In genomic region chr19:5689088-5689428, GRCm38 (mm10) we compare ENCODE assay signal across 9 mouse cellular contexts. TPM values are rescaled to one million over a fixed set of nuclear protein-coding genes. Genes with fewer than 3 reads are reported as not detected.
DNase-seq lines count a peak whose midpoint lies in the region; ATAC-seq and TF ChIP-seq lines count a peak whose summit lies in the region.
"Had no signal": no experiment of that assay in that cellular context is flagged by ENCODE, and none has a peak within 500 bp of the region (broad histone marks: within the 10 kb centered on the region; RNA-seq: fewer than 3 reads in every experiment).

No protein-coding gene starts in this region.

- DNase-seq in left cerebral cortex, adult 2 months (ENCODE audit: extremely low spot score in 1 of 2, low spot score in 2 of 2), result no peak
- no peak for DNase-seq in left cerebral cortex, postnatal 10 days (ENCODE audit: extremely low spot score in 1 of 2, low spot score in 2 of 2)
- DNase-seq in spleen, postnatal 4 days (ENCODE audit: low spot score in 2 of 2), result no peak
- no peak for DNase-seq in embryo, embryonic 10.5 days (ENCODE audit: low spot score)

- peak overlapping the region; percentile 79 for H3K4me3 ChIP-seq in left cerebral cortex, adult 2 months
- H3K4me3 ChIP-seq in embryonic facial prominence, embryonic 12.5 days, result peak overlapping the region; percentile 95
- peak overlapping the region; percentile 87 for H3K4me3 ChIP-seq in intestine, embryonic 15.5 days (replicated peaks)
- H3K4me3 ChIP-seq in neural tube, embryonic 13.5 days, result peak overlapping the region; percentile 76

- H3K9ac ChIP-seq in embryonic facial prominence, embryonic 12.5 days, result peak overlapping the region; percentile 95
- peak overlapping the region; percentile 92 for H3K9ac ChIP-seq in intestine, embryonic 15.5 days
- peak overlapping the region; percentile 90 for H3K9ac ChIP-seq in neural tube, embryonic 13.5 days

- peaks cover 55% of the 10 kb centered on the region for H3K36me3 ChIP-seq in embryonic facial prominence, embryonic 12.5 days
- peaks cover 32% of the 10 kb centered on the region for H3K36me3 ChIP-seq in intestine, embryonic 15.5 days
- H3K36me3 ChIP-seq in neural tube, embryonic 13.5 days, result peaks cover 56% of the 10 kb centered on the region

- 1% methylated on average over 7 of the region's 7 CpGs for WGBS in embryonic facial prominence, embryonic 12.5 days
- under 1% methylated on average over 7 of the region's 7 CpGs for WGBS in intestine, embryonic 15.5 days
- 1% methylated on average over 7 of the region's 7 CpGs for WGBS in neural tube, embryonic 13.5 days

- ATAC-seq in embryonic facial prominence, embryonic 12.5 days (ENCODE audit: insufficient number of reproducible peaks, insufficient read depth, low FRiP score, low TSS enrichment), result no peak
- ATAC-seq in intestine, embryonic 15.5 days, result no peak
- ATAC-seq in neural tube, embryonic 13.5 days (ENCODE audit: low read depth), result no peak
- ATAC-seq in CD4-positive, CD25-positive, alpha-beta regulatory T cell, adult 4 months, result no peak

- no peaks in the 10 kb centered on the region for H3K9me3 ChIP-seq in embryonic facial prominence, embryonic 12.5 days
- no peaks in the 10 kb centered on the region for H3K9me3 ChIP-seq in intestine, embryonic 15.5 days
- no peaks in the 10 kb centered on the region for H3K9me3 ChIP-seq in neural tube, embryonic 13.5 days

- peaks cover 48% of the 10 kb centered on the region for H3K4me1 ChIP-seq in embryonic facial prominence, embryonic 12.5 days
- H3K4me1 ChIP-seq in intestine, embryonic 15.5 days (replicated peaks), result peaks cover 51% of the 10 kb centered on the region
- peaks cover 59% of the 10 kb centered on the region for H3K4me1 ChIP-seq in neural tube, embryonic 13.5 days (replicated peaks)

- H3K27ac ChIP-seq in left cerebral cortex, adult 2 months, result peak overlapping the region; percentile 90
- peak overlapping the region; percentile 90 for H3K27ac ChIP-seq in embryonic facial prominence, embryonic 12.5 days
- H3K27ac ChIP-seq in intestine, embryonic 15.5 days, result peak overlapping the region; percentile 96
- peak overlapping the region; percentile 90 for H3K27ac ChIP-seq in neural tube, embryonic 13.5 days (replicated peaks)

- H3K4me2 ChIP-seq in embryonic facial prominence, embryonic 12.5 days (replicated peaks), result peak overlapping the region; percentile 94
- H3K4me2 ChIP-seq in intestine, embryonic 15.5 days (replicated peaks), result peak overlapping the region; percentile 96
- peak overlapping the region; percentile 93 for H3K4me2 ChIP-seq in neural tube, embryonic 13.5 days

- no peaks in the 10 kb centered on the region for H3K27me3 ChIP-seq in embryonic facial prominence, embryonic 12.5 days
- H3K27me3 ChIP-seq in intestine, embryonic 15.5 days (replicated peaks), result no peaks in the 10 kb centered on the region
- no peaks in the 10 kb centered on the region for H3K27me3 ChIP-seq in neural tube, embryonic 13.5 days

- intact Hi-C loops in left cerebral cortex, adult 2 months (cut with DNase I), result loop anchor here (2.0 to 5.0 kb wide), 2 partner anchors 52 to 322 kb away; partner anchors contain the start of genes Banf1, Eif1ad and Rela
- intact Hi-C loops in left cerebral cortex, postnatal 10 days (cut with DNase I), result no loop called here

- no peak for TF ChIP-seq CTCF in left cerebral cortex, adult 2 months (IDR thresholded peaks at IDR 0.05)

RNA-seq across cellular contexts. Expression of gene Pcnx3, which starts 0.3 kb away (rescaled TPM):
- 10 to 100 TPM; 77.5 to 80.0 TPM for total RNA-seq in left cerebral cortex, adult 2 months (2021)
- total RNA-seq in left cerebral cortex, postnatal 10 days (2021), result 10 to 100 TPM; 69.0 to 82.7 TPM
- polyA plus RNA-seq in embryonic facial prominence, embryonic 12.5 days (2016; fragmentation: Nextera tagmentation; extraction: Ambion mirVana), result 33.1 and 37.9 TPM in 2 replicates
- 16.3 and 16.8 TPM in 2 replicates for polyA plus RNA-seq in intestine, embryonic 15.5 days (2015; fragmentation: Nextera tagmentation; extraction: Ambion mirVana)
- polyA plus RNA-seq in neural tube, embryonic 13.5 days (2015; fragmentation: Nextera tagmentation; extraction: Ambion mirVana), result 23.0 TPM in 2 replicates
- 10 to 100 TPM; 21.6 to 23.9 TPM for polyA plus RNA-seq in CD4-positive, CD25-positive, alpha-beta regulatory T cell, adult 4 months (2017; shearing (Covaris generic))

RNA-seq across cellular contexts. Expression of gene Map3k11, which starts 0.5 kb away (rescaled TPM):
- 10 to 100 TPM; 16.2 to 17.0 TPM for total RNA-seq in left cerebral cortex, adult 2 months (2021)
- total RNA-seq in left cerebral cortex, postnatal 10 days (2021), result 10 to 100 TPM; 11.9 to 14.3 TPM
- 24.7 and 26.0 TPM in 2 replicates for polyA plus RNA-seq in embryonic facial prominence, embryonic 12.5 days (2016; fragmentation: Nextera tagmentation; extraction: Ambion mirVana)
- polyA plus RNA-seq in intestine, embryonic 15.5 days (2015; fragmentation: Nextera tagmentation; extraction: Ambion mirVana), result 33.7 and 36.3 TPM in 2 replicates
- polyA plus RNA-seq in neural tube, embryonic 13.5 days (2015; fragmentation: Nextera tagmentation; extraction: Ambion mirVana), result 17.4 and 18.0 TPM in 2 replicates
- 1 to 10 TPM; 6.3 to 8.4 TPM for polyA plus RNA-seq in CD4-positive, CD25-positive, alpha-beta regulatory T cell, adult 4 months (2017; shearing (Covaris generic))

RNA-seq across cellular contexts. Expression of gene Kcnk7, which starts 15.1 kb away (rescaled TPM):
- total RNA-seq in left cerebral cortex, adult 2 months (2021), result not detected
- total RNA-seq in left cerebral cortex, postnatal 10 days (2021), result not detected
- polyA plus RNA-seq in embryonic facial prominence, embryonic 12.5 days (2016; fragmentation: Nextera tagmentation; extraction: Ambion mirVana), result 0.24 TPM in 1 of 2 replicates, not detected in the other
- 0.29 and 0.43 TPM in 2 replicates for polyA plus RNA-seq in intestine, embryonic 15.5 days (2015; fragmentation: Nextera tagmentation; extraction: Ambion mirVana)
- polyA plus RNA-seq in neural tube, embryonic 13.5 days (2015; fragmentation: Nextera tagmentation; extraction: Ambion mirVana), result not detected in 2 replicates
- polyA plus RNA-seq in CD4-positive, CD25-positive, alpha-beta regulatory T cell, adult 4 months (2017; shearing (Covaris generic)), result 1 to 10 TPM; 1.9 to 2.4 TPM
- polyA plus RNA-seq: large intestine, adult 2 months had no signal

RNA-seq across cellular contexts. Expression of gene Sipa1, which starts 25.6 kb away (rescaled TPM):
- total RNA-seq in left cerebral cortex, adult 2 months (2021), result 10 to 100 TPM; 18.2 to 19.0 TPM
- total RNA-seq in left cerebral cortex, postnatal 10 days (2021), result 10 to 100 TPM; 24.6 to 26.5 TPM
- 27.0 and 28.7 TPM in 2 replicates for polyA plus RNA-seq in embryonic facial prominence, embryonic 12.5 days (2016; fragmentation: Nextera tagmentation; extraction: Ambion mirVana)
- polyA plus RNA-seq in intestine, embryonic 15.5 days (2015; fragmentation: Nextera tagmentation; extraction: Ambion mirVana), result 21.5 and 23.8 TPM in 2 replicates
- 19.1 and 19.8 TPM in 2 replicates for polyA plus RNA-seq in neural tube, embryonic 13.5 days (2015; fragmentation: Nextera tagmentation; extraction: Ambion mirVana)
- polyA plus RNA-seq in CD4-positive, CD25-positive, alpha-beta regulatory T cell, adult 4 months (2017; shearing (Covaris generic)), result 10 to 100 TPM; 19.0 to 25.6 TPM

RNA-seq across cellular contexts. Expression of gene Ehbp1l1, which starts 37.1 kb away (rescaled TPM):
- total RNA-seq in left cerebral cortex, adult 2 months (2021), result 10 to 100 TPM; 21.1 to 30.7 TPM
- 10 to 100 TPM; 50.4 to 52.0 TPM for total RNA-seq in left cerebral cortex, postnatal 10 days (2021)
- polyA plus RNA-seq in embryonic facial prominence, embryonic 12.5 days (2016; fragmentation: Nextera tagmentation; extraction: Ambion mirVana), result 14.4 TPM in 2 replicates
- 38.6 and 40.1 TPM in 2 replicates for polyA plus RNA-seq in intestine, embryonic 15.5 days (2015; fragmentation: Nextera tagmentation; extraction: Ambion mirVana)
- 8.3 and 9.6 TPM in 2 replicates for polyA plus RNA-seq in neural tube, embryonic 13.5 days (2015; fragmentation: Nextera tagmentation; extraction: Ambion mirVana)
- polyA plus RNA-seq in CD4-positive, CD25-positive, alpha-beta regulatory T cell, adult 4 months (2017; shearing (Covaris generic)), result 10 to 100 TPM; 14.4 to 20.7 TPM
